Mouse (Mus musculus) large intestine, adult 2 months (tissue): ENCODE results near the gene Samd14. TPM values are rescaled to one million over a fixed set of nuclear protein-coding genes. Genes with fewer than 3 reads are reported as not detected.
"Not testable (repeated sequence)": the region's sequence is repeated elsewhere in the genome, so short reads cannot be mapped to it uniquely, and the experiment has no call there.

Experiments used
- DNase-seq: peaks from one replicate; pipeline ENCODE4 v3.0.0-alpha.2; 2012; ENCODE audit warnings: low read depth, low spot score
- WGBS: fragments of 180-500 bp; shearing (Covaris S2); methylation state at CpG from one replicate; pipeline ENCODE4 v1.1.7; 2018; 5-methylcytosine and 5-hydroxymethylcytosine counted together
- polyA plus RNA-seq: library from polyadenylated mRNA; depleted of rRNA; stranded (reverse); fragments of >200 nt; gene quantifications from 2 replicates; pipeline ENCODE4 v1.2.3, GENCODE M21; 2012

Samd14 gene
- polyA plus RNA-seq, 1 experiment, result 2.4 TPM

- WGBS, result 86% methylated on average over 21 of the region's 21 CpGs
- DNase-seq, result no peak
These were observed 7.9 kb upstream of the Samd14 start for GRCm38 (mm10) chr11:95001584-95002347.

- 95% methylated on average over 8 of the region's 8 CpGs for WGBS
These were observed 7.0 kb upstream of the Samd14 start for GRCm38 (mm10) chr11:95002705-95003104.

GRCm38 (mm10) chr11:95004136-95004936 lies 5.3 kb upstream of the Samd14 start:
- WGBS, result 85% methylated on average over 12 of the region's 12 CpGs
- DNase-seq, result no peak

More at GRCm38 (mm10) chr11:95002705-95003104, 7.0 kb upstream of the Samd14 start:
- DNase-seq, result no peak

- no peak for DNase-seq
- WGBS, result 66% methylated on average over 6 of the region's 6 CpGs
These were observed 4.8 kb upstream of the Samd14 start for GRCm38 (mm10) chr11:95004937-95005198.

GRCm38 (mm10) chr11:95006038-95006437 lies 3.6 kb upstream of the Samd14 start:
- no peak for DNase-seq
- 32% methylated on average over 4 of the region's 4 CpGs for WGBS

DNA sequence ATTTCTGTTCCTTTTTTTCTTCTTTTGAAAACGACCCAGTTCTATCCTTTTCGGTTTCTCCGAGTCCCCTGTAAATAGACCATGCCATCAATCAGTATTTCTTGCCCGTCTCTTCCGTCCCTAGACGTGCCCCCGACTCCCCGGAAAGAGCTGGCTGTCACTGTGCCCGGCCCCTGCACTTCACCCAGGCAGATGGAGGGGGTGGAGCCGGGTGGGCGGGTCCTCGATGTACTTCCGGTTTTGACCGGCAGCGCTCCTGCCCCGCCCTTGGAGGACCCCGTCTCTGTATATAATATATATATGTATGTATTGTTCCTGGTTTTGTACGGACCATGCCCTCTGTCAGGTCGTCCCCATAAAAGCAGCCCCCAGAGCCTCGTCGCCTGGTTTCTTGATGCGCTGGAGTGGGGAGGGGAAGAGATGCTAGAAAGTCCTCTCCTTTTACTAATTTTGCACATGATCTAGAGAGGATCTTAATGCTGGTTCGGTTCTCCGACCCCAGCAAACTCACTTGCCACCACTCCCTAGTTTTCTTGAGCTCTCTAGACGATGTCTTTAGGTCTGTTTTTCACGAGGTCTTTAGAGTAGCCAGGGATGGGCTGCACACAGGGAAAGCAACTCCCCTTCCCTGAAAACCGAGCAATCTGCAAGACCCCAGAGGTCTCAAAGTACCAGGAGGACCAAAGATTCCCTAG lies 3.0 kb upstream of the Samd14 start:
- 2% methylated on average over 27 of the region's 27 CpGs for WGBS
- DNase-seq, result no peak

DNA sequence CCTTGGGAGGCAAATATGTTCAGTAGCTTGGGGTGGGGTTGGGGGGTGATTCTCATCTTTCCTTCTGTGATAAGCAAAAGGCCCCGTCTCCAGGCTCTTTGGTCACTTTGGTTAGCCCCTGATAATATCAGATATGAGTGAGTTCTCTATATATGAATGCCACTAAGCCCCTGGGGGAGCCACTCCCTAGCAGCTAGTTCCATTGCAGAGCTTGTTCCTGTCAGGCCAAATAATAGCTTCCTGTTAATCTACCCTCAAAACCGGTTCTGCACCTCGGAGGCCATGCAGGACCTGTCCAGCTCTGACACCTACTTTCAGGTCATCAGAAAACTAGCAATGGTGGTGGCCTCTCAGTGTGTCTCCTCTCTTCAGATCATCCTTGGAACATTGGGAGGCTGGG lies 2.3 kb upstream of the Samd14 start:
- WGBS, result 38% methylated on average over 3 of the region's 3 CpGs
- DNase-seq, result no peak

- no peak for DNase-seq
- 24% methylated on average over 15 of the region's 15 CpGs for WGBS
These were observed 734 bp upstream of the Samd14 start for GRCm38 (mm10) chr11:95008661-95009628.

- 6% methylated on average over 40 of the region's 40 CpGs for WGBS
- no peak for DNase-seq
These were observed 561 bp downstream of the Samd14 start for GRCm38 (mm10) chr11:95010141-95010739.

- DNase-seq, result not testable (repeated sequence)
These were observed 1.2 kb downstream of the Samd14 start for GRCm38 (mm10) chr11:95010841-95011403.

DNA sequence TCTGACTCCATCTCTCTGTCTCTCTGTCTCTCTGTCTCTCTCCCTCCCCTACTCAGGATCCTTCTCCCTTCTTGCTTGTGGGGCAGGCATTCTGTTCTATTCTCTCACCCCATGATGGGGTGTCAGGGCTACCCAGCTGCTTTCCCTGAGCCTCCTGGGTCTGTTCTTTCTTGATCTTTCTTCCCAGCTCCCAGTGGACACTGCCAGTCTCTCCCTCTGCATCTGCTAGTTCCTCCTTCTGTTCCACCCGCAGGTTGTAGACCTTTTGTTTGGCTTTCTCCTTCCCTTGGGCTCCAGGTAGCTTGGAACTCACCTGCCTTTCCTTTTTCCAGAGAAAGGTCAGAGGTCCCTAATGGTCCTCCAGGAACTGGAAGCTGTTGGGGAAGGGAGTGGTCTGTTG lies 1.7 kb downstream of the Samd14 start:
- WGBS, result 32% methylated on average over 1 of the region's 1 CpGs
- no peak for DNase-seq

More at GRCm38 (mm10) chr11:95010841-95011403, 1.2 kb downstream of the Samd14 start:
- WGBS, result 59% methylated on average over 4 of the region's 4 CpGs

GRCm38 (mm10) chr11:95012075-95012474 lies 2.4 kb downstream of the Samd14 start:
- DNase-seq, result no peak

DNA sequence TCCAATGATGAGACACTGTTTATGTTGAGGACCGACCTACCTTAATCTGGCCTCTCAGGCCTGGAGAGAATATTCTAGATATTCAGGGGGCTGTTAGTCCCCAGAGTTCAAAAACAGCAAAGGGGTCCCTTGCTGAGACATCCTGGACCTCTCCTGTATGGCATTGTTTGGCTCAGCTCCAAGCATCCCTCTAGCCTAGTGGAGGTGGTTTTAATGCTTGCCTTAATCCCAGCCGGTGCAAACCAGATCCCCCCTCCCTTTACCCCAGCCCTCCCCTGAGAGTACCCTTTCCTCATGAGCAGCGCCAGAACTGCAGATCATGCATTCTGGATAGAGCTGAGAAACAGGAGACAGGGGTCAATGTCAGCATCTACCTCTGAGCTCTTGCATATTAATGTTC lies 2.8 kb downstream of the Samd14 start:
- DNase-seq, result no peak
- 61% methylated on average over 3 of the region's 3 CpGs for WGBS

More at GRCm38 (mm10) chr11:95012075-95012474, 2.4 kb downstream of the Samd14 start:
- WGBS, result 55% methylated on average over 3 of the region's 3 CpGs

GRCm38 (mm10) chr11:95015484-95015883 lies 5.8 kb downstream of the Samd14 start:
- 71% methylated on average over 3 of the region's 3 CpGs for WGBS
- no peak for DNase-seq

DNA sequence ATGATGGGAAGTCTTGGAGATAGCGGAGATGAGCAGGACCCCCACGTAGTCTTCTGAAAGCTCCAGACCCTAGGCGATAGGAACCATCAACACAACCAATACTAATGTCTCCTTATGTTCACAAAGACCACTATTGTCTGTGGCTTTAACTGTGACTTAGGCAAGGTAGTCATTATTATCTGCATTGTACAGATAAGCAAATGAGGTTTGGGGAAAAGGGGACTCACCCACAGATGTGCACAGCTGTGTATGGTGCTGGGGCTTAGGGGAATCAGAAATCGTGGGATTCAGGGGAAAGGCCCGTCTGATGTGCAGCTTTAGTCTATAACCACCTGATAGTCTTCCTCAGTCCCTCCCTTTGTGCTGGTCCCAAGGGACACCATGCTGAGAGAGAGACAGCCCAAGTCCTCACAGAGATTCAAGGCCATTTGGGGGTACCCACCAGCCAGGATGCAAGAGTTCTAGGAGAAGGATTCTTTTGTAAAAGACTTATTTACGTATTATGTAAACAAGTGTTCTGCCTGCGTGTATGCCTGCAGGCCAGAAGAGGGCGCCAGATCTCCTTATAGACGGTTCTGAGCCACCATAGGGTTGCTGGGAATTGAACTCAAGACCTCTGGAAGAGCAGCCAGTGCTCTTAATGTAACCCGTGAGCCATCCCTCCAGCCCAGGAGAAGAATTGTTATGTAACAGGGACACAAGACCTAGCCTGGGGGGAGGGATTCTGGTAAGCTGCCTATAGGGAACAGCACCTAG lies 12.7 kb downstream of the Samd14 start:
- WGBS, result 75% methylated on average over 10 of the region's 10 CpGs
- no peak for DNase-seq

- WGBS, result 90% methylated on average over 9 of the region's 9 CpGs
- no peak for DNase-seq
These were observed 13.8 kb downstream of the Samd14 start for GRCm38 (mm10) chr11:95023481-95023880.

GRCm38 (mm10) chr11:95024439-95025184 lies 14.9 kb downstream of the Samd14 start:
- DNase-seq, result no peak
- 77% methylated on average over 29 of the region's 29 CpGs for WGBS
